Mouse (Mus musculus): ENCODE results near the gene Actn1. TPM values are rescaled to one million over a fixed set of nuclear protein-coding genes. Genes with fewer than 3 reads are reported as not detected.
"Not testable (repeated sequence)": the region's sequence is repeated elsewhere in the genome, so short reads cannot be mapped to it uniquely, and the experiment has no call there.

Actn1 gene
- polyA plus RNA-seq, 1 experiment: 0.54 TPM

DNA sequence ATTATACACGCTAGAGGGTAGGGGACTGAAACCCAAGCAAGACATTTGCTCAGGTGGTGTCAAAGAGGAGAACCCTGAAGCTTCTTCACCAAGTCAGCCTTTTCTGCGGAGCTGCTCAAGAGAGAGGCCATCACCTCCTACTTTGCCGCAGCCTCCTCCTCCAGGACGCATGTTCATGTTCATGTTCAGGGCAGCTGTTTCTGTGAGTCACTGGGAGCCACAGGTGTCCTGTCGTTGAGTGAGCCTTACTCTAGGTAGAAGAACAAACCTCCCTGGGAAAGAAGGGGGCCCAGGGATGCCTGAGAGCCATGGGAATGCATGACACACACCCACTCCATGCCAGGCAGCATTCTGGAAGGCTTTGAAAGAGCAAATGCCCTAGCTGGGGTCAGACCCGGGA is 7.8 kb upstream of the Actn1 start:
- TF ChIP-seq GATA1 (IDR thresholded peaks at IDR 0.05; ENCODE audit: low read length): no peak
- TF ChIP-seq TAL1 (IDR thresholded peaks at IDR 0.05; ENCODE audit: low read length): no peak
- Histone ChIP-seq H3K36me3 (ENCODE audit: control insufficient read depth) (no peaks in the 10 kb centered on the region), H3K27me3 (ENCODE audit: control insufficient read depth) (no peaks in the 10 kb centered on the region; the same call in none of the 2 replicates), H3K4me3 (replicated peaks) (no peak overlapping the region), H3K4me1 (ENCODE audit: control insufficient read depth) (no peaks in the 10 kb centered on the region; the same call in 1 of the 2 replicates), H3K9me3 (ENCODE audit: control insufficient read depth, low read length) (no peaks in the 10 kb centered on the region)

DNA sequence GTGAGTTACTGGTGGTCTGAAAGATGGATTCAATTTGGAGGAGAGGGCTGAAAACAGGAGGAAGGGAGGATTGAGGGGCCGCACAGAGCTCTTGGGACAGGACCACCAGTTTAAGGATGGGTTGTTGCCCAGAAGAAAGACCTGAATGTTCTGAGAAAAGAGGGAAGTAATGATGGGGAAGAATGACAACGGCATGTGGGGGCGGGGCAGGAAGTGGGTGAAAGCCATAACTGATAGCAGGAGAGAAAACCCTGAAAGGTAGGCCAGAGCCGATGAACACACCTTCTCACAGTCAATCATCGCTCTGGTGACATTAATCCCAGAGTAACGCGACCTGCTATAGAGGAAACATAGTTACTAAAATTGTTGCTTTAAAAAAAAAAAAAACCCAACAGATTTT is 4.2 kb upstream of the Actn1 start:
- H3K4me1 ChIP-seq (ENCODE audit: control insufficient read depth): not testable (repeated sequence)
- H3K27me3 ChIP-seq (ENCODE audit: control insufficient read depth): peaks cover 35% of the 10 kb centered on the region

DNA sequence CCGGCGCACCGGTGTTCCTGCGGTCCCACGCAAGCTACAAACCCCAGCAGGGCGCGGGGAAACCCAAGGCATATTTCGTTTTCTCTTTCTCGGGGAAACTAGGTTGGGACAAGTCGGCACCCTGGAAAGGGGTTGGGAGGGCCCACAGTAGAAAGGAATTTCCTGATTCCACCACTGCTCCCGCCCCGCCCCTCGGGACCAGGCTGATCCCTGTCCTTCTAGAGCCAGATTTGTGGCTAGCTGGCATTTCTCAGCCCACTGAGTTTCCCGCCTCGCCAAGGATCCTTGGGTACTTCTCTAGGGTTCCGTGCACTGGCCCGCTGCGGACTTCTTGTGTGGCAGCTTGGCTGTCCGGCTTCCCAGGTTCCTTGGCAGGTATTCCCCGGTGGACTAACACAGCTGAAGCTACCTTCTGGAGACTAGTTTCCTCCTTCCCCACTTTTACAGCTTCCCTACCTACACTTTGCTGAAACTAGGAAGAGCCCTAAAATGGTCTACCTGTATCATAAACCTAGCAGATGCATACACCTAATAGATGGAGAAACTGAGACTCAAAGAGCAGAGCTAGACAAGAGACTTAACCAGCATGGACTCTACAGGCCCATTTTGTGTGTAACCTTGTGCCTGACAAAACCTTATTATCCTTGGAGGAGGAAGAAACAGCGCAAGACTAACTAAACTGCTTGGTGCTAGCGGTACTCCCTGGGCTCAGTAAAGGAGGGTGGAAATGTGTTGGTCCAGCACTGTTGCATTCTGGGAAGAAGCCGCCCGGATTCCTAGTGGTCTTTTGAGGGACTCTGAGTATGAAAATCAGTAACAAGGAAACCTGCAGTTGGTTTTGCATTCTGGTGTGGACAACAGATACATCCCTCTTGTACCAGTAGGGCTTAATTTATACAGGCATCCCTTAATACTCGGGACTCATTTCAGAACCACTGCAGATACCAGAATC is 849 bp upstream of the Actn1 start:
- H3K9me3 ChIP-seq (ENCODE audit: control insufficient read depth, low read length): no peaks in the 10 kb centered on the region
- no peak for TF ChIP-seq TAL1 (IDR thresholded peaks at IDR 0.05; ENCODE audit: low read length)
- no peak for TF ChIP-seq GATA1 (IDR thresholded peaks at IDR 0.05; ENCODE audit: low read length)
- peak overlapping the region; percentile 46 for H3K4me3 ChIP-seq (replicated peaks)
- peaks cover 3% of the 10 kb centered on the region for H3K4me1 ChIP-seq (ENCODE audit: control insufficient read depth)
- H3K36me3 ChIP-seq (ENCODE audit: control insufficient read depth): no peaks in the 10 kb centered on the region
- H3K27me3 ChIP-seq (ENCODE audit: control insufficient read depth): peaks cover 60% of the 10 kb centered on the region

More for the DNA sequence above, 4.2 kb upstream of the Actn1 start:
- H3K9me3 ChIP-seq (ENCODE audit: control insufficient read depth, low read length); H3K4me3 ChIP-seq (replicated peaks); H3K36me3 ChIP-seq (ENCODE audit: control insufficient read depth): not testable (repeated sequence)

DNA sequence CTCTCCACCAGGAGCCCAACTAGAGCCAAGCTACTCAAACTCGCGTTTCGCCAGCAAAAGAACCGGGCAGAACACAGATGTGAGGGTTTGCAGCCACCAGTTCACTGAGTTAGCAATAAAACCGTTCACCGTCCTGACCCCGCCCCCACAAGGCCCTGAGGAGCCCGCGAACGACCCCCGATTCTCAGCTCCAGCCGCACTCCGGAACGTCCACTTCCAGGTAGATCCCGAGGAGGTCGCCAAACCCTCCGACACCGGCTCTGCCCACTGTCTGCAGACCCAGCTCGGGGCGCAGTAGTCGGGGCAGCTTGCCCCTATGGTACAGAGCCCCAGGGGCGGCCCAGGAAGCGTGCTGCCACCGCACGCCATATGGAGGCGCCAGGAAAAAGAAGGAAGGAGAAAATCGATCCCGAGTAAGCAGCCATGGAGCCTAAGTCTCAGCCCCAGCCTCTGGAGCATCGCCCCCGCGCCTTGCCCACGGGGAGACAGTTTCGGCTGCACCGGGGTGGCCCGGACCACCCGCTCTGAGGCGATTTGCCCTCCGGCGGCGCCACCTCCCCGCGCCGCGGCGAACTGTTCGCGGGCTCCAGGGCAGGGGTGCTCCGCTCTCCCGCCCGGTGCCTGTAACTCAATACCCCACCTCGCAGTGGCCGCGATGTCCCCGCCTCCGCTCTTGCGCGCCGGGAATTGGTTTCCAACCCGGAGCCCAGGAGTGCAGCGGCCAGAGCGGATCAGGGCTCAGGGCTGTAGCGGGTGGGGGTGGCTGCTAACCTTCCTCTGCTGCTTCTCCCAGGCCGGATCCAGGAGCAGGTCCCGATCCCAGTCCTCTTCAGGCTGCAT is 735 bp downstream of the Actn1 start:
- no peak for TF ChIP-seq TAL1 (IDR thresholded peaks at IDR 0.05; ENCODE audit: low read length)
- no peak for TF ChIP-seq GATA1 (IDR thresholded peaks at IDR 0.05; ENCODE audit: low read length)
- no peaks in the 10 kb centered on the region for H3K36me3 ChIP-seq (ENCODE audit: control insufficient read depth)
- peak overlapping the region; percentile 57 for H3K4me3 ChIP-seq (replicated peaks)
- H3K4me1 ChIP-seq (ENCODE audit: control insufficient read depth): peaks cover 3% of the 10 kb centered on the region
- peaks cover 60% of the 10 kb centered on the region for H3K27me3 ChIP-seq (ENCODE audit: control insufficient read depth)
- no peaks in the 10 kb centered on the region for H3K9me3 ChIP-seq (ENCODE audit: control insufficient read depth, low read length)

DNA sequence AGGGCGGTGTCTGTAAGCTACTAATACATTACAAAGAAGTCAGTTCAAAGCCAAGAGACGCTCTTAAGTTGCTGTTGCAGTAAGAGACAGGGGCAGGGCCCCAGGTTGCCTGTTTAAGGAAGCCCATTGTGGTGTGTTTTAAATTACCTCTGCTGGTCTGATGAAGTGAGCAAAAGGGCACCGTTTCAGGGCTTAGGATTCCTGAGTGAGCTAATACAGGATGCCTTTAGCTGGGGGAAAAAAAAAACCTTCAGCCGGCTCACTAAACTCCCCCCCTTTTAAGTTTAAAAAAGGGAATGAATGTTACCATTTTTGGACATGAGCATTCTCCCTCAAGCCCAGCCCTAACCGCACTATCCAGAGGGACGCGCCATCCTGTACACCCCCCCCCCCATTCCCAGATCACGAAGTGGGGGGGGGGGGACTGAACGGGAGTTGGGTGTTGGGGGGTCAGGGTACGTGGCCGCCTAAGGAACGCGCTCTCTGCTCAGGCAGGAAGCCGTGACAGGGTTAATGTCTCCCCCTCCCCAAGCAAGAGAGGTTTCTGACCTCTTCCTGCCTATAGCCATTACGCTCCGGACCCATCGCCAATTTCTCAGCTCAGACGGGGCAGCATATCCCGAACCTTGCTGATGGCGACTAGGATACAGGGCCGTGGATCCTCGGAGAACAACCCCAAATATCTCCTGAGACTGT is 1.5 kb downstream of the Actn1 start:
- Histone ChIP-seq H3K4me3 (replicated peaks) (peak overlapping the region; percentile 57), H3K9me3 (ENCODE audit: control insufficient read depth, low read length) (no peaks in the 10 kb centered on the region), H3K36me3 (ENCODE audit: control insufficient read depth) (no peaks in the 10 kb centered on the region), H3K27me3 (ENCODE audit: control insufficient read depth) (peaks cover 60% of the 10 kb centered on the region), H3K4me1 (ENCODE audit: control insufficient read depth) (peaks cover 3% of the 10 kb centered on the region)
- TF ChIP-seq GATA1 (IDR thresholded peaks at IDR 0.05; ENCODE audit: low read length): no peak
- no peak for TF ChIP-seq TAL1 (IDR thresholded peaks at IDR 0.05; ENCODE audit: low read length)

DNA sequence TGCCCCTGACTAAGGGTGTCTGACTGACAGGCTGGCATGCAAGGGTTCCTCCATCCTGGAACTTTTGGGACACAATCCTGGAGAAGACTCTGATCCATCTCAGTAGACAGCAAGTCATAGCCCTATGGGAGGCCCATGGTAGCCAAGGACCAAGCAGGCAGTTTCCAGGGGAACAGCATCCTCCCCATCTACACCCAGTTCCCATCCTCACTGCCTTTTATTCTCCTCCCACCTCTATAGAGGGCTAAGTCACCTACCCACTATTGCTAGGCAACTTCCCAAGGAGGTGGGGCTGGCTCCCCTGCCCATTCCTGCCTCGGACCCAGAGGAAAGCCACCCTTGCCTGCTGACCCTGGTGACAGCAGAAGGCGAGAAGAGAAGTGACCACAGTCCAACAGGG is 8.2 kb downstream of the Actn1 start:
- TF ChIP-seq TAL1 (IDR thresholded peaks at IDR 0.05; ENCODE audit: low read length) (no peak), GATA1 (IDR thresholded peaks at IDR 0.05; ENCODE audit: low read length) (no peak)
- Histone ChIP-seq H3K36me3 (ENCODE audit: control insufficient read depth) (no peaks in the 10 kb centered on the region), H3K4me3 (replicated peaks) (no peak overlapping the region), H3K27me3 (ENCODE audit: control insufficient read depth) (peaks cover under 1% of the 10 kb centered on the region), H3K9me3 (ENCODE audit: control insufficient read depth, low read length) (no peaks in the 10 kb centered on the region), H3K4me1 (ENCODE audit: control insufficient read depth) (no peaks in the 10 kb centered on the region)

DNA sequence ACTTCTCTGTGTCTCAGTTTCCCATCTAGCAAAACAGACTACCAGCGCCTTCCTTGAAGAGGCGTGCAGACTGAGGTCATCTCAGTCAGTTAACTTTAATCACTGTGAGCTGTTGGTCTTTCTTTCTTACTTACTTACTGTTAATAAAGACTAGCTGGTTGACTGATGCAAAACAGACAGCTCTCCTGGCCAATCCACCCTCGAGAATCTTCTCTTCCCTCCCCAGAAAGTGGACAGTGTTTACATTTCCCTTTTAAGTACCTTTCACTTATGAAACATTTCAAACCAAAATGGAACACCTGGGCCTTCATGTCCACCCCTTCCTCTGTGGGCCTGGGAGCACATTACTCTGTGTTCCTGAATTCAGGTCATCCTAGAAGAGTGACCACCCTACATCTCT is 8.6 kb downstream of the Actn1 start:
- Histone ChIP-seq H3K36me3 (ENCODE audit: control insufficient read depth) (no peaks in the 10 kb centered on the region), H3K4me3 (replicated peaks) (no peak overlapping the region), H3K27me3 (ENCODE audit: control insufficient read depth) (no peaks in the 10 kb centered on the region), H3K9me3 (ENCODE audit: control insufficient read depth, low read length) (no peaks in the 10 kb centered on the region), H3K4me1 (ENCODE audit: control insufficient read depth) (no peaks in the 10 kb centered on the region)
- TF ChIP-seq TAL1 (IDR thresholded peaks at IDR 0.05; ENCODE audit: low read length) (no peak), GATA1 (IDR thresholded peaks at IDR 0.05; ENCODE audit: low read length) (no peak)

DNA sequence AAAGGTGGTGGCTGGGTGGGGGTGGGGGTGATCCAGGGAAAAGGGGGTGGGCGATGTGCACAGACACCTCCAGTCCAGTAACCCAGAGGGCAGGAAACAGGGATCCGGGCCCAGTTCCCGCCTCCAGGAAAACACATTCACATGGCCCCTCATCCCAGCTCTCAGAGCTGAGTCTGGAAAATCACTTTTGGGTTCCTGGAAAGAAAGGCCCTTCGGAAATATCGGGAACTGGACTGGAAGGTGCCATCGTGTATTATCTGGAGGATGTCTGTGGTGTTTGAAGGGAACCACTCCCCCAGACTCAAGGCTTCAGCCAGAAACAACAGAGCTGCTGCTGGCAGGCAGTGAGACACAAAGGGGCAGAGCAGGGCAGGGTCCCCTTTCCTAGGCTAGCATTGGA is 10.6 kb downstream of the Actn1 start:
- no peak overlapping the region for H3K4me3 ChIP-seq (replicated peaks)
- H3K36me3 ChIP-seq (ENCODE audit: control insufficient read depth): no peaks in the 10 kb centered on the region
- no peak for TF ChIP-seq GATA1 (IDR thresholded peaks at IDR 0.05; ENCODE audit: low read length)
- TF ChIP-seq TAL1 (IDR thresholded peaks at IDR 0.05; ENCODE audit: low read length): no peak
- no peaks in the 10 kb centered on the region for H3K4me1 ChIP-seq (ENCODE audit: control insufficient read depth)
- H3K27me3 ChIP-seq (ENCODE audit: control insufficient read depth): no peaks in the 10 kb centered on the region
- no peaks in the 10 kb centered on the region for H3K9me3 ChIP-seq (ENCODE audit: control insufficient read depth, low read length)

DNA sequence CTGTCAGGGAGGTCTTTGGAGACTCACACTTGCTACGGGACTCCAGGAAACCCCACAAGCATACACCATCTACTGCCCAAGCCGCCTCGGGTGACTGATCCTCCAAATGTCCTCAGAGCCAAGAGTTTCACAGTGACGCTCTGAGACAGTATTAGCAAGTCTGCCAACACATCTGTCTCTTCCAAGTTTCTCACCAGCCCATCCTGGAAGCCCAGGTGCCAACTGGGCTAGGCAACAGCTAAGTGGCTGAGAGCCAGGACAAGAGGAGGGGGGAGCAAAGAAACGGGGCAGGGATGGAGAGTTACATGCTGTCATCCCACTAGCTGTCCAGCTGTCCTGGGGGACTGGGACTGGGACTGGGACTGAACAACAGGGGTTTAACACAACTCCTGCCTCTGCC is 13.1 kb downstream of the Actn1 start:
- H3K27me3 ChIP-seq (ENCODE audit: control insufficient read depth): no peaks in the 10 kb centered on the region

More for the DNA sequence above, 13.1 kb downstream of the Actn1 start:
- Histone ChIP-seq H3K36me3 (ENCODE audit: control insufficient read depth) (no peaks in the 10 kb centered on the region), H3K9me3 (ENCODE audit: control insufficient read depth, low read length) (no peaks in the 10 kb centered on the region), H3K4me3 (replicated peaks) (no peak overlapping the region), H3K4me1 (ENCODE audit: control insufficient read depth) (no peaks in the 10 kb centered on the region)
- no peak for TF ChIP-seq TAL1 (IDR thresholded peaks at IDR 0.05; ENCODE audit: low read length)
- no peak for TF ChIP-seq GATA1 (IDR thresholded peaks at IDR 0.05; ENCODE audit: low read length)

All from erythroblast, embryonic 14.5 days (primary cell).